Mouse (Mus musculus) myocyte (in vitro differentiated cells): ENCODE data around the gene Asf1b.

Experiments
- CEBPB ChIP-seq: IDR thresholded peaks from 2 replicates; pipeline ENCODE4 v1.6.1; 2011; ENCODE audit warnings: mild to moderate bottlenecking, moderate library complexity; ENCODE audit not compliant: poor library complexity, insufficient read depth, severe bottlenecking
- E2F4 ChIP-seq: IDR thresholded peaks from one replicate; pipeline ENCODE4 v1.6.1; 2011; ENCODE audit warnings: mild to moderate bottlenecking, control low read depth, moderate library complexity; ENCODE audit not compliant: insufficient read depth
- MAX ChIP-seq: IDR thresholded peaks from one replicate; pipeline ENCODE4 v1.6.1; 2011; ENCODE audit warnings: low read depth, mild to moderate bottlenecking, control low read depth
- MYOG ChIP-seq, 3 experiments: IDR thresholded peaks; one replicate each; pipeline ENCODE4 v1.6.1; 2011; ENCODE audit warnings: control low read depth in 2 of 3, low read depth in 2 of 3, mild to moderate bottlenecking in 2 of 3; ENCODE audit not compliant: insufficient read length in 2 of 3, control insufficient read depth in 1 of 3, insufficient read depth in 1 of 3
- POLR2A ChIP-seq: IDR thresholded peaks from one replicate; pipeline ENCODE4 v1.6.1; 2011; ENCODE audit warnings: low read depth, mild to moderate bottlenecking, control low read depth, moderate library complexity; ENCODE audit not compliant: insufficient read length
- REST ChIP-seq: IDR thresholded peaks from one replicate; pipeline ENCODE4 v1.6.1; 2011; ENCODE audit warnings: mild to moderate bottlenecking, control low read depth, moderate library complexity; ENCODE audit not compliant: insufficient read depth, insufficient read length
- SRF ChIP-seq: IDR thresholded peaks from one replicate; pipeline ENCODE4 v1.6.1; 2011; ENCODE audit warnings: low read depth; ENCODE audit not compliant: control insufficient read depth, insufficient read length
- USF1 ChIP-seq: IDR thresholded peaks from one replicate; pipeline ENCODE4 v1.6.1; 2011; ENCODE audit warnings: low read depth, mild to moderate bottlenecking, control low read depth, moderate library complexity

- TF ChIP-seq POLR2A, result no peak
- no peak for TF ChIP-seq CEBPB
- TF ChIP-seq E2F4, result no peak
- TF ChIP-seq MYOG (IDR thresholded peaks at IDR 0.05; ENCODE audit: control insufficient read depth in 1 of 3, insufficient read depth in 1 of 3, insufficient read length in 2 of 3, low read depth in 2 of 3), result no peak
- TF ChIP-seq USF1, result no peak
- no peak for TF ChIP-seq SRF
- no peak for TF ChIP-seq MAX
- no peak for TF ChIP-seq REST
Measured at GRCm38 (mm10) chr8:83911809-83912731, 43.2 kb upstream of the Asf1b start.
